Mouse (Mus musculus): ENCODE measurements around the gene Bhmt2. TPM values are rescaled to one million over a fixed set of nuclear protein-coding genes. Genes with fewer than 3 reads are reported as not detected.

The Bhmt2 gene
- under 1 TPM; 0.21 to 0.40 (median 0.26) TPM for total RNA-seq (2022)

DNA sequence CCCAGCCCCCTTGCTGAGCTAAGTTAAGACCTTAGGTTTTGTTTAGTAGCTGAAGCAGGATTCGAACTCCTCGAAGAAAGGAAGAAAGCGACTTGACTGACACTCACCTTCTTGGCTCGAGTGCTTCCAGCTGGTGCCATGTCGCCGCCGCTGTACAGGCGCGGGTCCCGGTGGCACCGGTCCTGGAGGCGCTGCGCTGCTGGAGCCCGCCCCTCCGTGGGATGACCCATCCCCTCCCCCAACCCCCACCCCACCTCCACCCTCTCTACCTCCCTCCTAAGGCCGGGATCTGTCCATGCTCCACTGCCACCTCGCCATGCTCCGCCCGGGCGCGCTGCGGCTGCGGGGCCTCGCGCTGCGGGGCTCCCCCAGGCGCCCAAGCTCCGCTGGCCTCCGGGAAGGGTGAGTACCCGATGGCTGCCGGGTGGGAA, at the start of gene Bhmt2, which contains the start of gene Dmgdh:
Bhmt2 (minus strand) TSS at position 172 of the 431 bp plus-strand sequence.
Dmgdh (plus strand) TSS at position 303 of the 431 bp plus-strand sequence.
- DNase-seq = no peak

DNA sequence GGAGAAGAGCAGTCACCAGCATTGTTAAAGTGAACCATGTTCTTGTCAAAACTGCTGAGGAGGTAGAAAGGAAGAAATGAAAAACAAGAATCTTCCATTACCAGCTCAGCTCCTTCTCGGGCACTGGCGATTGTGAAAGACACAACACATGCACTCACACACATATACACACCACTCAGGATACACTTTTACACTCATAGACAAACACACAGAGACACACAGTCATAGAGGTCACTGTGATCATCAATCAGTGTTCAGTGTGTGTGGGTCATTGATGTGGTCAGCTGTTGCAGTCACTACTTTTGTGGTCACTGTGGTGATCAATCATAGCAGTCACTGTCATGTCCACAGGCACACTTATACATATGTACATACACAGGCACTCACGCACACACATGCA, 49.4 kb upstream of the Bhmt2 start:
- no peak for DNase-seq

DNA sequence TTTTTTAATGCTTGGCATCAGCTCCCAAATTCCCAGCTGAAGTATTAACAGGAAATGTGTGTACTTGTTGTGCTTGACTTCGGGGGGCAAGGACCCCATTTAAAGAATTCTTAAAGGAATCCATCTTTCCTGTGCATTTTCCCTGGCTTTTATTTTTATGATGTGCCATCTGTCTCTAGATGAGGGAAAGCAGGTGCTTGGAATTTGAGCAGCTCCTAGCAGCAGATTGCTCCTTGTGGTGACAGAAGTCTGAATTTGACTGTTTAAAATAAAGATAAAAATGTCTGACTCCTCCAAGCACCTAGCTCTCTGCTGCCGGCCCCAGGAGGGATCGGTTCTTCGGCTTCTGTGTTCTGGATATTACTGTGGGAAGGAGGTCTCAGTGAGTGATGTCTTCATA, 47.8 kb upstream of the Bhmt2 start:
- DNase-seq = no peak

DNA sequence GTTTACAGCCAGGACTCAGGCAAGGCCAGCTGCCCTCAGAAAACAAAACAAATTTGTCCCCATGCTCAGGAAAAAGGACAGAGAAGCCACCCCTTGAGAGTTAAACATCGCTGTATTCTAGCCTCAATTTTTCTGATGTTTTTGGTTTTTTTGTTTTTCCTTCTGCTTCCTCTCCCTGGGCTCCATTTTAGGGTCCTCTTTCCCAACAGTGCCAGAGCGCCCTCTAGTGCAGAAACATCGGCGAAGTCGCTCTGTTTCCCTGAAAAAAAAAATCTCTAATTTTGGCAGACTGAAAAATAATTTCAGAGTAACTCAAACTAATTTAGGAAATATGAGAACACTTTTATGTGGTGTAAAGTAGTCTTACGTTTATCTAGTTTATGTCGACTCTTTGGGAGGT, 44.8 kb upstream of the Bhmt2 start:
- DNase-seq = no peak

DNA sequence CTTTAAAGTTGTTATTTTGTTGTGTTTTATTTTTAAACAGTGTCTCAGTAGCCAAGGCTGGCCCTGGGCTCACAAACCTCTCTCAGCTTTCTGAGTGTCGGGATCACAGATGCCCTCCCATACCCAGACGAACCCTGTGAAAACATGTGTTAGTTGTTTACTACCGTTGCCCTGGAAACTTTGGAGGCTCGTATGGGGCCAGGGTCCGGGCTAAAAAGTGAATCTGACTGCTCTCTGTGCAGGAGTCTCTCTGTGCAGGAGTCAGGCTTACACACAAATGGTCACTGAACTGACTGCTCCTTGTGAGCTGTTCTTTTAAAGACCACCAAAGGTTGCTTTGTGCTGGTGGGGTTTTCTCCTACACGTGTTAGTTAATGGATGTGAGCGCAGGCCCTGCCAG, 43.0 kb upstream of the Bhmt2 start:
- DNase-seq = no peak

DNA sequence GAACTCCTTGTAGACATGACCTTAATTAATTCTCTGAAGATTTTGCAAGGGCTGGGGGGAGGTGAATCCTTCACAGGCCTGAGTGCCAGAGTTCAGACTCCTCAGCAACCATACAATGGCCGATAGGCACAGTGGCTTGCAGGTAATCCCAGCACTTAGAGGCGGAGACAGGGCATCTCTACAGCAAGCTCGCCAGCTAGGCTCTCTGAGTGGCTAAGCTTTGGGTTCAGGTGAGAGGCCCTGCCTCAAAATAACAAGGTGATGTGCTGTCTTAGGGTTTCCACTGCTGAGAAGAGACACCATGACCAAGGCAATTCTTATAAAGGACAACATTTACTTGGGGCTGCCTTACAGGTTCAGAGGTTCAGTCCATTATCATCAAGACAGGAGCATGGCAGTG, 39.7 kb upstream of the Bhmt2 start:
- no peak for DNase-seq

DNA sequence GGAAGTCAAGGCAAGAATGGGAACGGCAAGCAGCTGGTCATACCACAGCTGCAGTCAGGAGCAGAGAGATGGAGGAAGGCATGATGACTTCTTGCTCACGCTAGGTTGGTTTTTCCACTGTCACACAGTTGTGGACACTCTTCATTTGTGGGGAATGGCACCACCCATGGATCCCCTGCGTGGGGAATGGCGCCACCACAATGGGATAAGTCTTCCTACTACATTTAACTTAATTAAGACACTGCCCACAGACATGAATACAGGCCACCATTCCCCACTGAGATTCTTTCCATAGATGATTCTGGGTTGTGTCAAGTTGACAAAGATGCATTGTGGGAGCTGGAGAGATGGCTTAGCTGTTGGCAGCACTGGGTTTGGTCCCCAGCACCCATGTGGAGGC, 38.3 kb upstream of the Bhmt2 start:
- DNase-seq = no peak

DNA sequence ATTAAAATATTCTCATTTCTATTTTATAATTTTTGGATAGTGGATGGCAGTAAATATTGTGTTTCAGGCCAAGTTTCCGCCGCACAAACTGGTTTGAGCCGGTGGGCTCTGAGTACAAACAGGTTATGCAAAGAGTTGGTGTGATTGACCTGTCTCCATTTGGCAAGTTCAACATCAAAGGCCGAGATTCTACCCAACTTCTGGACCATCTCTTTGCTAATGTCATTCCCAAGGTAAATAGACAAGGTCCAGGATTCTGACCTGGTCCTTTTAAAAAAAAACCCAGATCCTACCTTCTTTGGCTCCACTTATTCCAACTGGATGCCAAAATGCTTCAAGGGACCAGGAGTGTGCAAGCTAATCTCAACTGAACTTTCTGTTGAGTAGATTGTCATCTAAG, 37.1 kb upstream of the Bhmt2 start:
- no peak for DNase-seq

DNA sequence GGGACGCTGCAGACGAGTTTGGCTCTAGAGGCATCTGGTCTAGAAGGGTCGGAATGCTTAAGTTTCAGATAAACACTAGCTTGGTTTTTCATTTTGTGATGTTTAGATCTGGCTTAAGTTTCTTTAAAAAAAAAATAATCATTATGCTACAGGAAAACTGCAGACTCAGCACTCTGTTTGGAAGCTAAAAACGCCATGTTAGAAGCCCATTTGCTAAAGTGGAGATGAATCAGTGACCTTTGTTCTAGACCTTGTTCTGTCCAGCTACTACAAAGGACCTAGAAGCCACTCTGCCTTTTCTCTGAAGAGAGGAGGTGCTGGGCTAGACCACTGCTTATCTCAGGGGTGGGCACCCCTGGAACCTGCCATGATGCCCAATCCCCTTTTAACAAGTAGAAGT, 36.2 kb upstream of the Bhmt2 start:
- DNase-seq = no peak

DNA sequence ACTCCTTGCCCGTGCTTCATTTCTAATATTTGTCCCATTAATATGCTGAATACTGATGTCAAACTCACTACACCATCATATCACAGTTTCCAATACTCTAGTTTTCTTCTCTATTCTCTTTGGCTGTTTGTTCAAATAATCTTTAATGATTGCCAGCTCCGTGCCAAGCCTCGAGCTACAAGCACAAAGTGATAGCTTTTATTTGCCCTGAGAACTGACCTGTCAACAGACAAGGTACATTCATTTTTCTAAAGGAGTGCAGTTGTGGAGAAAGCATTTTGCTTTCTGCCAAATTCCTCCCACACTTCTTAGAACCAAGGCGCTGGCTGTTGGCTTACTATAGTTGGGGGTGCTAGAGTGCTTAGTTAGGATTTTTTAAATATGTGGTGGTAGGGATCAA, 33.2 kb upstream of the Bhmt2 start:
- DNase-seq = no peak

DNA sequence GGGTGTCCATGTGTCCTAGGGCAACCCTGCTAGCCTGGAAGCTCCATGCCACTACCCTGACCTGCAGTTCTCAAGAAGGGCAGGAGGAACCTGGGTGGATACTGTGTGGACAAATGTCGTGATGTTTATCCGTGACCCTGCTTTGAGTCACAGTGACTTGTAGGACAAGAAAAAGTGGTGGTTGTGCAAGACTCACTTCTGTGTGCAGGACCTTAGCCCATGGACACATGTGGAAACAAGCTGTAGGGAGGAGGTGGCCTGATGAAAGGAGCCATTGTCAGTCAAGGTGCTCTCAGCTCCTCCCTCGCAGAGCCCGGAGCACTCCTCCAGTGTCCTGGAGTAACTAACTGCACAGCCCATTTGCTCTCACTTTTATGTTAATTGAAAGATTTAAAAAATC, 31.6 kb upstream of the Bhmt2 start:
- DNase-seq = no peak

DNA sequence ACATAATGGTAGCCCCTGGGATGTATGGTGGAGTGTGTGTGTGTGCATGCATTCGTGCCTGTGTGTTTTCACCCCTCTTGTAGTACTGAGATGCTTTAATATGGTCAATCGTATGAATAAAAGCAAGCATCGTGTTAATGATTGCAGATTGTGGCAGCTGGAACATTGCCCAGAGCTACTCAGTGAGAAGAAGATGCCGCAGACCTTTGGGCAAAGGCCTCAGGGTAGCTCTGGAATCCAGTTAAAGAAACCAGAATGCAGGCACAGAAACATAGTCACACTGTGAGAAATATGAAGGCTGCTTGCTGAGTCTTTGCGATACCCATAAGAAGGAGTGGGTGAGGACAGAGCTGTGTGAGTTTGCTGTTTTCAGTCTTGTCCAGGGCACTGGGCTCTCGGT, 24.8 kb upstream of the Bhmt2 start:
- no peak for DNase-seq

DNA sequence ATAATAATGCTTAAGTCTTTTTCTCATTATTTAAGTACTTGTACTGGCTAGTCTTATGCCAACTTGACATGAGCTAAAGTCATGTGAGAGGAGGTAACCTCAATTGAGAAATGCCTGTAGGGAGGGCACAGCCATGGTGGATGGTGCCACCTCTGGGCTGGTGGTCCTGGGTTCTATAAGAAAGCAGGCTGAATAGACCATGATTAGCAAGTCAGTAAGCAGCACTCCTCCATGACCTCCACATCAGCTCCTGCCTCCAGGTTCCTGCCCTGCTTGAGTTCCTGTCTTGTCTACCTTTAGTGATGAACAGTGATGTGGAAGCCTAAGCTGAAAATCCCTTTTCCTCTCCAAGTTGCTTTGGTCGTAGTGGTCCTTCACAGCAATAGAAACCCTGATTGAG, 16.7 kb upstream of the Bhmt2 start:
- DNase-seq = no peak

DNA sequence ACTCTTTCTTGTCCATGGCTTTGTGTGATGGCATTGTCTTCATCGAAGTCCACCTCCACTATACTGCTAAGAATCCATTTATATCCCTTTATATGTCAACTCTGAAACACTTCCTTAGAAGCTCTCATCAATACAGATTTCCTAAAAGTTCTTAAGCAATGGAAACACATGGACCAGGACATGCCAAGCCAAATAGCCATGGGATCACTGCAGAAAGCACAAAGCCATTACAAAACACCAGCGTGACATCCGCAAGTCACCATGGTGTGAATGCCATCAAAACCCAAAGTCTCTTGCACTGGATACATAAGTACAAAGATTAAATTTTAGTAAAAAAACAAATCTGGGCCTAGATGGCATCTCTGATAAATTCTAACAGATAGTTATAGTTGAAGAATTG, 15.5 kb upstream of the Bhmt2 start:
- DNase-seq = no peak

DNA sequence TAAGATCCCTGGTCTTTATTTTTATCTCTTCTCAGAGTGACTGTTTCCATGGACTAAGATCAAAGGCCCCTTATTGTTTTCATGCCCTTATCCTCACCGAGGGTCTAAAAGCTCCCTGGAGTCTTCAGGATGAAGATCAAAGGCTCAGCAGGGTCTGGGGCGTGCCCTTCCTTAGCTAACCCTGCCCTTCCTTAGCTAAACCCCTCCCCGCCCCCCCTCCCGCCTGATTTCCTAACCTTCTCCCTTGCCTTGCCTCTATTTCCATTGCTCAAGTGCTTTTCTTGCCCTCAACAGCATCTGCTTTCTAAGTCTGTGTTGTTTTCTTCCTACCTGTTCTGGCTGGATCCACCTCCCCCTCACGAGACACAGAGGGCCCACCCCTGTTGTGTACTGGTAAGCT, 13.2 kb upstream of the Bhmt2 start:
- no peak for DNase-seq

DNA sequence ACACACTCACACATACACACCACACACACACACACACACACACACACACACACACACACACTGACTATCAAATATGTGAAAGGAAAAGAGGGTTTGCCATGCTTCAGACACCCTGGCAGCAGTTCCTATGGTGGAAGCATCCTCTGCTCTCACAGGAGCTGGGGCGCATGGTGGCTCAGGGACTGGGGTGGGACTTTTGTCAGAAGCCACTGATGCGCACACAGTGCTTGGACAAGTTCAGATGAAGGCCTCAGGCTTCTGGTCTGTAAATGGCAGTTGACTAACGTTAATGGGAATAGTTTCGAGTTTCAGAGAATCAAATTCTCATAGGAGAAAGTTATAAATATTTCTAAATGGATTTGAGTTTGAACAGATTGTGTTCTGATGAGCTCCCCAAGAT, 11.1 kb upstream of the Bhmt2 start:
- DNase-seq = no peak

DNA sequence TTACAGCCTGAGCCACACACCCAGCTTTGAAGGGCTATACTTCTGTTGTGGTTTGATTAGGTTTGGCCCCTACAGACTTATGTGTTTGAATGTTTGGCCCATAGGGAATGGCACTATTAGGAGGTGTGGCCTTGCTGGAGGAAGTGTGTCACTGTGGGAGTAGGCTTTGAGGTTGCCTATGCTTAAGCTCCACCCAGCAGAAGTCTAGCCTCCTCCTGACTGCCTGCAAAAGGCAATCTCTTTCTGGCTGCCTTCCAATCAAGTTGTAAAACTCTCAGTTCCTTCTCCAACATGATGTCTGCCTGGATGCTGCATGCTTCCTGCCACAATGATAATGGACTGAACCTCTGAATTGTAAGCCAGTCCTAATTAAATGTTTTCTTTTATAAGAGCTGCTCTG, 9.2 kb upstream of the Bhmt2 start:
- no peak for DNase-seq

DNA sequence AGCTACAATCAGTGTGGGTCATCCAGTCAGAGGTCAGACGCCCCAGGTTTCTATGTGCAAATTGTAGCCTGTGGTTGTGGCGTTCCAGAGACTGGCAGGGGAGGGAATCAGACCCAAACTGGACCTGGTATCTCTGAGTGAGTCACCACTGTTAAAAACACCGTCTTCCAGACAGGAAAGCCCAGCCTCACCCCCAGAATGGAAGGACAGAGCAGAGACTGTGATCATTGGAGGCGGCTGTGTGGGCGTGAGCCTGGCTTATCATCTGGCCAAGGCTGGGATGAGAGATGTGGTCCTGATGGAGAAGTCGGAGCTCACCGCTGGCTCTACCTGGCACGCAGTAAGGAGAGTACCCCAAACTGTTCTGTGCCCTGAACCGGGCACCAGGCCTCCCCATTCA, 2.8 kb upstream of the Bhmt2 start:
- no peak for DNase-seq

DNA sequence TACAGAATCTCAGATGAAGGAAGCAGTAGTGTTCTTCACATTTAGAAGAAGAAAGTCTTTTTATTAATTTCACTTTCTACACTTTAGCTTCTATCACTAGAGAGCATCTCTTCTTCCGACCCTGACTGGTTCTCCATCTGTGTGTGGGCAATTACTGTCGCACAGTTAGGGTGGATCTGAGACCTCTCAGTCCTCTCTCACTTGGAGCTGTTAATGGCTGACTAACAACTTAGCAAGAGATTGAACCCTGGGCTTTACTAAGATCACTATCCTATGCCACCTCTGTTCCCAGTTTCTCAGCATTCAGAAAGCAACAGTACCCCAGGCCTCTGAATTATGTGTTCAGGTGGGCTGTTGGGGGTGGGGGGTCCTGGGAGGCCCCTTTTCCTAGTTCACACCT, 806 bp downstream of the Bhmt2 start:
- DNase-seq = no peak

DNA sequence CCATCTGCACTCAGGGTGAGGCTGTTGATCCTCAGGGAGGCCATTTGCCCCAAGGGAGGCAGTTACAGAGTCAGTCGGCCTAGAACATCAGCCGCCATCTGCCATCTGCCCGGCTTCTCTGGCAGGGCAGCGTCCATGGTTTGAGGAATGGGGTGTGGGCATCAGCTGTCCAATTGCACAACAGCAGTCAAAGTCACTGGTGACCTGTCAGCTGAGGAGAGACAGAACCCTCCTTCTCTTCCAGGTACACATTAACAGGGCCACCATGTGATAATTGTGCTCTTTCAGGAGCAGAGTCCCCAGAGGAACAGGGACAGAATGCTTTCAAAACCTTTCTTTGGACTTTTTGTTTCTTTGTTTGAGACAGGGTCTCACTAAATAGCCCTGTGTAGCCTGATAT, 1.7 kb downstream of the Bhmt2 start:
- no peak for DNase-seq

DNA sequence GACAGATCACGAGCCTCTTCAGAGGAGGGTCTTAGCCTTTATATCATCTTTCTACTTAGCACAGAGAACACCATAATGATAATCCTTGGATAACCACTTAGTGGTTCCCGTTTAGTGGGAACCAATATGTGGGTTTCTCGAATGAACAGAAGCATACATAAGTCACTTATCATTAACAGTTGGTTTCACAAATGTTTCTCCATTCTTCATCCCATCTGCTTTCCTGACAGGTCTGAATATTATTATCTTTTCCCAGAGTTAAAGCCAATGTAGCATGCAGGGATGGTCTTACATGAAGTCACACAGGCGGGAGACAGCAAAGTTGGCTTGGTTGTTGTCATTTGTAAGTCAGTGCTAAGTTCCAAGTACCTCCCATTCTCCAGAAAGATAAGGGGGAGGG, 6.5 kb downstream of the Bhmt2 start:
- DNase-seq = no peak

DNA sequence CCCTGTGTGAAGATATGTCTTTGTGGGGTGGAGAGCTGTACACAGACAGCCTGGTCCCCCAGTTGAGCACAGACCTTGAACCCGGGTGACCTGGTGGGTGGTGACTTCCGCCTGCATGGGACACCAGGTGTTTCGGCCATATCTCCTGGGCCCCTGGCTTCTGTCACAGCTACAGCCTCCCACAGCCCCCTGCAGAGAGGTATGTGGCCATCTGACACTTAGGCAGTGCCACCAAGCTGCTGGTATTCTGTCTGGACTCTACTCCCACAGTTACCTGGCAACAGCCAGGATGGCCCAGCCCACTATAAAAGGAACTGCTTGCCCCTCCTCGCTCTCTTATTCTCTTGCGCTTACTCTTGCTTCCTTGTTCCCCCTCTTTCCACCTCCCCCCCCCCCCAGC, 16.2 kb downstream of the Bhmt2 start:
- no peak for DNase-seq

DNA sequence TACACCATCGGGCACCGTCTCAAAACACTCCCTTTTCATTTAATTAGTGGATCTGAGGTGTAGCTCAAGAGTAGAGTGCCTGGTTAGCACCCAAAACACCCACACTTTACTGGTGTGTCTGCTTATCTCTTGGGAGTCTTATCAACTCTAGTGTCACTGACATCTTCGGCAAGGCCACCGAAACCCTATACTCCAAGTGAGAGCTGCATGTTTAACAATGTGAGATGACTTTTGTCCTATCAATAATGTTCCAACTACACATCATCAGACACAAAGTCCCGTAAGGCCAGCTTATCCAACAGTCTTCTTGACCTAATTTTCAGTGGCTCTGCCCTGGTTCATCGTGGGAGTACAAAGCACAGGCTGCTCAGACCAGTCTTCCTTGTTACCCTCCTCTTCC, 20.7 kb downstream of the Bhmt2 start:
- DNase-seq = no peak

DNA sequence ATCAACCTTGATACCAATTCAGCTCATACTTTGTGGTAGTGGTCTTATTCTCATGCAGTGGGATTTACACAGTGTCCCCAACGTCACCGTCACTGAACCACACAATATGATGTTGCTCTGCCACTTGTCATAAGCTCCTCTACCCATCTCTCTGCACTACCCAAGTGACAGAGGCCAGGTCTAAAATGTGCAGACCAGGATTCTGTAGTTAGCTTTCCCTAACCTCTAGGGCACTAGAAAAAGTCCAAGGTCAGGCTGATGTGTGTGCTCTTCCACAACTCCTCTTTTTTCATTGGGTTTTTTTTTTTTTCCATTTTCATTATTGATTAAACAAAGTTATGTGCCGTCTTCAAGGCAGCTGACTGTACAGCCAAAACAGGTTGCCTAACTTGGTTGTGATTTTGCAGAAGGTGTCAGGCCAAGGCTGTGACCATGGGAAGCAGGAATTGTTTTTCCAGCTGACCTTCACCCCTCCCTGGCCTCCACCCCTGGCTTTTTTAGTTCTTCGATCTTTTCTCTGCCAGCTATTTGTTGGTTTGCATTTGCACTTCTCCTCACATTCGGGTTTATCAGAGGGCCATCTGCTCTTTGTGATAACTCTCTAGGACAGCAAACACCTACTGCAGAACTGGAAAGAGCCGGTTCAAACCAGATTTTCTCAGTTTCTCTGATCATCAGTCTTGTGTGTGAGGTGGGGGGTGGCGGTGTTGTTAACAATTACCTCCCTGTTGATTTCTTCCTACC, 25.5 kb downstream of the Bhmt2 start:
- peak; percentile 54 for DNase-seq

DNA sequence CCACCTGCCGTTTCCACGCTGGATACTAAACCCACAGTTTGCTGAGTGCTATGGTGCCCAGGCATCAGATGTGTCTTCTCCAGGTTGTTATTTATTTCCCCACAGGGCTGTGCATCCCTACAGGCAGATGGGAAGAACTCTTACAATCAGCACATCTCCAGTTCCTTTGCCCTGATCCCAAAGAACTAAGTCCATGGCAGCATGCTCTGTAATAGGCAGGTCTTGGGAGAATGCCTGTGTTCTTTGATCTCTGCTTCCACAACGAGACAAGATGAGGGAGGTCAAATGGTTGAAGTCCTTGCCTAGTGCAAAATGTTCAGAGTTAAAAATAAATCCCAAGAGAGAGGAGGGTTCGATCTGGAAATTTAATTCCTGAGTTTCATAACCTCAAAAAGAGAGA, 34.5 kb downstream of the Bhmt2 start:
- DNase-seq = no peak
